Mouse (Mus musculus): ENCODE measurements around the gene Plxnb2. TPM values are rescaled to one million over a fixed set of nuclear protein-coding genes. Genes with fewer than 3 reads are reported as not detected.
A peak's percentile ranks its signal among the peaks of the same experiment; 100 is the strongest.

The Plxnb2 gene
- polyA plus RNA-seq, 1 experiment: 376 TPM

GRCm38 (mm10) chr15:89145813-89146350, 34.7 kb downstream of the Plxnb2 start:
- Histone ChIP-seq H3K27me3 (ENCODE audit: control insufficient read depth, insufficient read depth, low read length) (peaks cover 36% of the 10 kb centered on the region), H3K36me3 (ENCODE audit: control insufficient read depth, insufficient read depth, low read length) (no peaks in the 10 kb centered on the region)

GRCm38 (mm10) chr15:89144965-89145364, 35.6 kb downstream of the Plxnb2 start:
- H3K4me1 ChIP-seq (ENCODE audit: control insufficient read depth, insufficient read depth, insufficient read length, low read length): peaks cover 14% of the 10 kb centered on the region

More at GRCm38 (mm10) chr15:89145813-89146350, 34.7 kb downstream of the Plxnb2 start:
- TF ChIP-seq CTCF (IDR thresholded peaks at IDR 0.05; ENCODE audit: extremely low read depth, insufficient read length, insufficient replicate concordance, low read depth, low read length) (no peak), POLR2A (IDR thresholded peaks at IDR 0.05; ENCODE audit: low read depth, low read length) (no peak)
- no peak overlapping the region for H3K4me3 ChIP-seq (ENCODE audit: low read depth, low read length)
- 65% methylated on average over 24 of the region's 24 CpGs for WGBS
- H3K27ac ChIP-seq (ENCODE audit: insufficient read depth, low read depth, low read length): no peak overlapping the region
- H3K4me1 ChIP-seq (ENCODE audit: control insufficient read depth, insufficient read depth, insufficient read length, low read length): peaks cover 10% of the 10 kb centered on the region

DNA sequence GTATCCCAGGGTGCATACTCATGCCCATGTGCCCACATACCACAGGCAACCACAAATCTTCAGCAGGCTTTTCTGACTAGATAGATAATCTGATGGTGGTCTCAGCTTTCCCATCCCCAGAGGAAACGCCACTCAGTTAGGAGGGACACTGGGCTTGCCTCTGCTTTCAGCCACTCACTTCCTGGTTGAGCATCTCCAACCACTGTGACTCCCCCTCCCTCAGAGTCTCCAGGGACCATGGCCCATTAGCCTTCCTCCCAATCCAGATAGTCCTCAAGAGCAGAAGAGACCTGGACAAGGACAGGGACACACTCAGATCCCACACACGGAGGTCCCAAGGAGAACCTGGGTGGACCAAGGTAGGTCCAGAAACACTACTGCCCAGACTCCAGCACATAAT, 37.5 kb downstream of the Plxnb2 start:
- Histone ChIP-seq H3K27me3 (ENCODE audit: control insufficient read depth, insufficient read depth, low read length) (peaks cover 40% of the 10 kb centered on the region), H3K36me3 (ENCODE audit: control insufficient read depth, insufficient read depth, low read length) (no peaks in the 10 kb centered on the region), H3K4me1 (ENCODE audit: control insufficient read depth, insufficient read depth, insufficient read length, low read length) (peaks cover 14% of the 10 kb centered on the region), H3K27ac (ENCODE audit: insufficient read depth, low read depth, low read length) (no peak overlapping the region), H3K4me3 (ENCODE audit: low read depth, low read length) (no peak overlapping the region)
- no peak for TF ChIP-seq POLR2A (IDR thresholded peaks at IDR 0.05; ENCODE audit: low read depth, low read length)
- no peak for TF ChIP-seq CTCF (IDR thresholded peaks at IDR 0.05; ENCODE audit: extremely low read depth, insufficient read length, insufficient replicate concordance, low read depth, low read length)
- 61% methylated on average over 2 of the region's 2 CpGs for WGBS

More at GRCm38 (mm10) chr15:89144965-89145364, 35.6 kb downstream of the Plxnb2 start:
- peaks cover 43% of the 10 kb centered on the region for H3K27me3 ChIP-seq (ENCODE audit: control insufficient read depth, insufficient read depth, low read length)
- no peaks in the 10 kb centered on the region for H3K36me3 ChIP-seq (ENCODE audit: control insufficient read depth, insufficient read depth, low read length)
- no peak overlapping the region for H3K27ac ChIP-seq (ENCODE audit: insufficient read depth, low read depth, low read length)
- WGBS: 52% methylated on average over 11 of the region's 11 CpGs
- no peak for TF ChIP-seq POLR2A (IDR thresholded peaks at IDR 0.05; ENCODE audit: low read depth, low read length)
- TF ChIP-seq CTCF (IDR thresholded peaks at IDR 0.05; ENCODE audit: extremely low read depth, insufficient read length, insufficient replicate concordance, low read depth, low read length): no peak
- H3K4me3 ChIP-seq (ENCODE audit: low read depth, low read length): no peak overlapping the region

GRCm38 (mm10) chr15:89141905-89142304, 38.7 kb downstream of the Plxnb2 start:
- H3K4me1 ChIP-seq (ENCODE audit: control insufficient read depth, insufficient read depth, insufficient read length, low read length): peaks cover 10% of the 10 kb centered on the region
- no peaks in the 10 kb centered on the region for H3K36me3 ChIP-seq (ENCODE audit: control insufficient read depth, insufficient read depth, low read length)
- H3K27me3 ChIP-seq (ENCODE audit: control insufficient read depth, insufficient read depth, low read length): peaks cover 32% of the 10 kb centered on the region
- no peak overlapping the region for H3K4me3 ChIP-seq (ENCODE audit: low read depth, low read length)
- TF ChIP-seq POLR2A (IDR thresholded peaks at IDR 0.05; ENCODE audit: low read depth, low read length) (no peak), CTCF (IDR thresholded peaks at IDR 0.05; ENCODE audit: extremely low read depth, insufficient read length, insufficient replicate concordance, low read depth, low read length) (no peak)
- WGBS: 64% methylated on average over 4 of the region's 4 CpGs
- no peak overlapping the region for H3K27ac ChIP-seq (ENCODE audit: insufficient read depth, low read depth, low read length)

DNA sequence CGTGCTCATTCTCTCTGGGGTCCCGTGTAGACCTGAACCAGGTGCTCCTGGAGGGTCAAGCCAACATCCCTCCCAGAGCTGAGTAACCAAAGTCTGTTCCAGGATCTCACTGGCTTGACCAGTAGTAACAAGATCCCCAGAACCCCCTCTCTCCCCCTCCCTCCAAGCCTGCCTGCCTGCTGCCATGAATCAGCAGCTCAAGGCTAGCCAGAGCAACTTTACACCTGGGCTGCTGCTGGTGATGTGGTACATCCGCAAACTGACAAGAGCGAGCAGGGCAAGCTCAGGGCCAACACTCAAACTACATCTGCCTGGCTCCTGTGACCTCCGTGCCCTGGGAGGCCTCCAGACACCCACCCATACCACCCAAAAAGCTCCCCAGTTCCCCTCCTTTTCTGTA, 39.1 kb downstream of the Plxnb2 start:
- Histone ChIP-seq H3K36me3 (ENCODE audit: control insufficient read depth, insufficient read depth, low read length) (no peaks in the 10 kb centered on the region), H3K4me3 (ENCODE audit: low read depth, low read length) (no peak overlapping the region), H3K27ac (ENCODE audit: insufficient read depth, low read depth, low read length) (no peak overlapping the region), H3K27me3 (ENCODE audit: control insufficient read depth, insufficient read depth, low read length) (peaks cover 27% of the 10 kb centered on the region), H3K4me1 (ENCODE audit: control insufficient read depth, insufficient read depth, insufficient read length, low read length) (peaks cover 5% of the 10 kb centered on the region)
- TF ChIP-seq POLR2A (IDR thresholded peaks at IDR 0.05; ENCODE audit: low read depth, low read length) (no peak), CTCF (IDR thresholded peaks at IDR 0.05; ENCODE audit: extremely low read depth, insufficient read length, insufficient replicate concordance, low read depth, low read length) (no peak)
- 21% methylated on average over 5 of the region's 5 CpGs for WGBS

DNA sequence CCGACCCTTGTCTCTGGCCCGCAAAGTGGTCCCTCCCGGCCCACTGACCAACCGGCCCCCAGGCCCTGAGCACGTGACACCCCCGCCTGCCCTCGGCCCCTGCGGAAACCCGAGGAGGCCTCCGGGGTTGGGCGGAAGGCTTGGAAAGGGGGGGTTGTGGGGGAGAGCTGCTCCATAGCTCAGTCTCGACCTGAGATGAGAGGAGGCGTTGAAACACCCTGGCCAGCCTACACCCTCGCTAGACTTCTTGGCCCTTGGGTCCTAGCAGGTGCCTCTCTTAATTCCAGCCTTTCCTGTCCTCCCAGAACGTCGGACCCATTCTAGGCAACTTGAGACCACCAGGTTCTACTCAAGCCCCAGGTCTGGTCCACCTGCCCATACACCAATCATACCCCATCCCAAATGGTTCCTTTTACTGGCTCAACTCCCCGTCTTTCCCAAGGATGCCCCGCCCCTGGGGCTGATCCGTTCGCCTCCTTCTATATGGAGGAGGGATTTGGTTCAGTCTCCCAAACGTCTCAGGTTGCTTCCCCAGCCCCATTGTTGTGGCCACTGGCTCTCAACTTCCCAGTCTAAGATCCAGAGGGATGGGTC, 39.8 kb downstream of the Plxnb2 start, which contains the start of gene Mapk12:
TSS of gene Mapk12 (minus strand) at position 45 of the 594 bp plus-strand sequence.
- 2% methylated on average over 21 of the region's 21 CpGs for WGBS
- peaks cover 4% of the 10 kb centered on the region for H3K4me1 ChIP-seq (ENCODE audit: control insufficient read depth, insufficient read depth, insufficient read length, low read length)
- no peaks in the 10 kb centered on the region for H3K36me3 ChIP-seq (ENCODE audit: control insufficient read depth, insufficient read depth, low read length)
- no peak for TF ChIP-seq CTCF (IDR thresholded peaks at IDR 0.05; ENCODE audit: extremely low read depth, insufficient read length, insufficient replicate concordance, low read depth, low read length)
- TF ChIP-seq POLR2A (IDR thresholded peaks at IDR 0.05; ENCODE audit: low read depth, low read length): no peak
- H3K27ac ChIP-seq (ENCODE audit: insufficient read depth, low read depth, low read length): peak within 1 kb of the TSS; percentile 4
- H3K4me3 ChIP-seq (ENCODE audit: low read depth, low read length): peak within 1 kb of the TSS; percentile 67
- H3K27me3 ChIP-seq (ENCODE audit: control insufficient read depth, insufficient read depth, low read length): peaks cover 27% of the 10 kb centered on the region

- Histone ChIP-seq H3K4me3 (ENCODE audit: low read depth, low read length) (peak overlapping the region; percentile 67), H3K36me3 (ENCODE audit: control insufficient read depth, insufficient read depth, low read length) (no peaks in the 10 kb centered on the region), H3K27me3 (ENCODE audit: control insufficient read depth, insufficient read depth, low read length) (peaks cover 27% of the 10 kb centered on the region), H3K4me1 (ENCODE audit: control insufficient read depth, insufficient read depth, insufficient read length, low read length) (peaks cover 4% of the 10 kb centered on the region), H3K27ac (ENCODE audit: insufficient read depth, low read depth, low read length) (peak overlapping the region; percentile 4)
- under 1% methylated on average over 53 of the region's 53 CpGs for WGBS
- TF ChIP-seq POLR2A (IDR thresholded peaks at IDR 0.05; ENCODE audit: low read depth, low read length) (no peak), CTCF (IDR thresholded peaks at IDR 0.05; ENCODE audit: extremely low read depth, insufficient read length, insufficient replicate concordance, low read depth, low read length) (no peak)
Observed at GRCm38 (mm10) chr15:89140048-89140658, 40.4 kb downstream of the Plxnb2 start.

All from small intestine, adult 2 months (tissue).